Mouse (Mus musculus) MEL (cell line): Measurements from ENCODE around the gene Smim15. TPM values are rescaled to one million over a fixed set of nuclear protein-coding genes. Genes with fewer than 3 reads are reported as not detected.

ENCODE experiments used
- DNase-seq: peaks from one replicate; pipeline ENCODE4 v3.0.0; 2011; ENCODE audit warnings: low read depth, low spot score
- H3K27ac ChIP-seq: 2 replicates; pipeline ENCODE4 v1.5.1; 2012; ENCODE audit warnings: low read depth, mild to moderate bottlenecking, control low read depth, low read length, moderate library complexity; ENCODE audit not compliant: control insufficient read depth
- H3K27me3 ChIP-seq, 2 experiments: fragments of 150-350 bp in 1 of 2; sonication (generic) in 1 of 2; 2 replicates each; pipeline ENCODE4 v1.6.1; 2012; ENCODE audit warnings: low read length in 2 of 2, mild to moderate bottlenecking in 2 of 2, improper control_type of control experiment in 1 of 2, moderate library complexity in 1 of 2; ENCODE audit not compliant: insufficient read depth in 2 of 2, control insufficient read depth in 1 of 2
- H3K36me3 ChIP-seq, 2 experiments: 2 replicates each; pipeline ENCODE4 v1.6.1; 2012 to 2014; ENCODE audit warnings: low read length in 2 of 2, improper control_type of control experiment in 1 of 2, inconsistent platforms in 1 of 2, mild to moderate bottlenecking in 1 of 2; ENCODE audit not compliant: insufficient read depth in 2 of 2, control insufficient read depth in 1 of 2
- H3K4me1 ChIP-seq, 2 experiments: fragments of 150-350 bp in 1 of 2; sonication (generic) in 1 of 2; 2 replicates each; pipeline ENCODE4 v1.6.1; 2012; ENCODE audit warnings: low read length in 2 of 2, improper control_type of control experiment in 1 of 2, mild to moderate bottlenecking in 1 of 2; ENCODE audit not compliant: insufficient read depth in 2 of 2, control insufficient read depth in 1 of 2
- H3K4me3 ChIP-seq, 2 experiments: fragments of 150-350 bp in 1 of 2; sonication (generic) in 1 of 2; 2 replicates each; pipeline ENCODE4 v1.5.1; 2012; ENCODE audit warnings: low read depth in 2 of 2, low read length in 2 of 2, mild to moderate bottlenecking in 2 of 2, moderate library complexity in 2 of 2, control low read depth in 1 of 2, improper control_type of control experiment in 1 of 2; ENCODE audit not compliant: control insufficient read depth in 1 of 2, insufficient read depth in 1 of 2
- H3K79me2 ChIP-seq: 2 replicates; pipeline ENCODE4 v1.6.1; 2012; ENCODE audit warnings: mild to moderate bottlenecking, low read length, moderate library complexity; ENCODE audit not compliant: control insufficient read depth, poor library complexity, insufficient read depth
- H3K9ac ChIP-seq: 2 replicates; pipeline ENCODE4 v1.6.1; 2012; ENCODE audit warnings: low read depth, mild to moderate bottlenecking, control low read depth, low read length, moderate library complexity; ENCODE audit not compliant: control insufficient read depth, poor library complexity, severe bottlenecking
- H3K9me3 ChIP-seq: fragments of 150-350 bp; sonication (generic); replicated peaks from 2 replicates; pipeline ENCODE4 v1.6.1; 2012; ENCODE audit warnings: mild to moderate bottlenecking, low read length, improper control_type of control experiment, moderate library complexity; ENCODE audit not compliant: insufficient read depth
- BHLHE40 ChIP-seq: IDR thresholded peaks from 2 replicates; pipeline ENCODE4 v1.6.1; 2012; ENCODE audit warnings: low read depth, mild to moderate bottlenecking, inconsistent platforms, low read length, improper control_type of control experiment, borderline replicate concordance
- CHD2 ChIP-seq: IDR thresholded peaks from 2 replicates; pipeline ENCODE4 v1.6.1; 2011; ENCODE audit warnings: low read length, improper control_type of control experiment
- ETS1 ChIP-seq: IDR thresholded peaks from 2 replicates; pipeline ENCODE4 v1.6.1; 2012; ENCODE audit warnings: low read depth, mild to moderate bottlenecking, inconsistent platforms, low read length, improper control_type of control experiment, moderate library complexity
- GABPA ChIP-seq: IDR thresholded peaks from 2 replicates; pipeline ENCODE4 v1.6.1; 2012; ENCODE audit warnings: low read depth, mild to moderate bottlenecking, inconsistent platforms, low read length, improper control_type of control experiment, moderate library complexity
- JUND ChIP-seq: IDR thresholded peaks from 2 replicates; pipeline ENCODE4 v1.6.1; 2011; ENCODE audit warnings: low read depth, mild to moderate bottlenecking, improper control_type of control experiment, low read length
- KAT2A ChIP-seq: conservative IDR thresholded peaks from 2 replicates; pipeline ENCODE4 v1.6.1; 2012; ENCODE audit warnings: low read depth, low read length, improper control_type of control experiment, inconsistent platforms
- MAFK ChIP-seq: IDR thresholded peaks from 2 replicates; pipeline ENCODE4 v1.6.1; 2011; ENCODE audit warnings: low read depth, mild to moderate bottlenecking, low read length, improper control_type of control experiment, borderline replicate concordance
- MAZ ChIP-seq: IDR thresholded peaks from 2 replicates; pipeline ENCODE4 v1.6.1; 2012; ENCODE audit warnings: low read depth, mild to moderate bottlenecking, inconsistent platforms, low read length, improper control_type of control experiment
- MYB ChIP-seq: IDR thresholded peaks from 2 replicates; pipeline ENCODE4 v1.6.1; 2011; ENCODE audit warnings: mild to moderate bottlenecking, low read depth, low read length, improper control_type of control experiment
- MYC ChIP-seq: IDR thresholded peaks from 2 replicates; pipeline ENCODE4 v1.6.1; 2011; ENCODE audit warnings: low read depth, mild to moderate bottlenecking, low read length, improper control_type of control experiment, moderate library complexity
- NRF1 ChIP-seq: IDR thresholded peaks from 2 replicates; pipeline ENCODE4 v1.6.1; 2014; ENCODE audit warnings: low read depth, mild to moderate bottlenecking, inconsistent platforms, low read length, improper control_type of control experiment, moderate library complexity; ENCODE audit not compliant: poor library complexity, insufficient read depth, severe bottlenecking
- POLR2A ChIP-seq, 2 experiments: IDR thresholded peaks; 2 replicates each; pipeline ENCODE4 v1.6.1; 2011 to 2012; ENCODE audit warnings: low read length in 2 of 2, mild to moderate bottlenecking in 2 of 2, control low read depth in 1 of 2, improper control_type of control experiment in 1 of 2, low read depth in 1 of 2, moderate library complexity in 1 of 2; ENCODE audit not compliant: control insufficient read depth in 1 of 2, insufficient read depth in 1 of 2, poor library complexity in 1 of 2
- POLR2AphosphoS2 ChIP-seq: IDR thresholded peaks from 2 replicates; pipeline ENCODE4 v1.6.1; 2011; ENCODE audit warnings: low read length, improper control_type of control experiment
- RCOR1 ChIP-seq: IDR thresholded peaks from 2 replicates; pipeline ENCODE4 v1.6.1; 2012; ENCODE audit warnings: low read depth, mild to moderate bottlenecking, inconsistent platforms, low read length, improper control_type of control experiment
- SMC3 ChIP-seq: IDR thresholded peaks from 2 replicates; pipeline ENCODE4 v1.6.1; 2011; ENCODE audit warnings: low read depth, low read length, improper control_type of control experiment
- TCF12 ChIP-seq: IDR thresholded peaks from 2 replicates; pipeline ENCODE4 v1.6.1; 2014; ENCODE audit warnings: low read depth, mild to moderate bottlenecking, inconsistent platforms, low read length, improper control_type of control experiment, moderate library complexity
- USF1 ChIP-seq: IDR thresholded peaks from 2 replicates; pipeline ENCODE4 v1.6.1; 2014; ENCODE audit warnings: low read depth, mild to moderate bottlenecking, inconsistent platforms, low read length, improper control_type of control experiment, moderate library complexity
- USF2 ChIP-seq, 2 experiments: IDR thresholded peaks; 2 replicates each; pipeline ENCODE4 v1.6.1; 2011 to 2012; ENCODE audit warnings: improper control_type of control experiment in 2 of 2, low read length in 2 of 2, borderline replicate concordance in 1 of 2, inconsistent platforms in 1 of 2, low read depth in 1 of 2, mild to moderate bottlenecking in 1 of 2; ENCODE audit not compliant: insufficient read depth in 1 of 2
- polyA plus RNA-seq, 2 experiments: library from polyadenylated mRNA; stranded (reverse) in 1 of 2; unstranded in 1 of 2; fragments of >175 nt in 1 of 2; fragments of >200 nt in 1 of 2; gene quantifications; 2 replicates each; pipeline versions ENCODE4 v1.2.1 to v1.2.4; 2012; ENCODE audit warnings: low replicate concordance in 2 of 2, low read depth in 1 of 2; ENCODE audit not compliant: insufficient read length in 2 of 2, insufficient read depth in 1 of 2, missing spikeins in 1 of 2
- total RNA-seq: library from RNA; depleted of rRNA; stranded (reverse); fragments of 300-350 nt; gene quantifications from 2 replicates; pipeline ENCODE4 v1.2.3, GENCODE M21; 2012

The Smim15 gene
- total and polyA plus RNA-seq, 3 experiments: 73.4 to 122 TPM; not detected in 1

DNA sequence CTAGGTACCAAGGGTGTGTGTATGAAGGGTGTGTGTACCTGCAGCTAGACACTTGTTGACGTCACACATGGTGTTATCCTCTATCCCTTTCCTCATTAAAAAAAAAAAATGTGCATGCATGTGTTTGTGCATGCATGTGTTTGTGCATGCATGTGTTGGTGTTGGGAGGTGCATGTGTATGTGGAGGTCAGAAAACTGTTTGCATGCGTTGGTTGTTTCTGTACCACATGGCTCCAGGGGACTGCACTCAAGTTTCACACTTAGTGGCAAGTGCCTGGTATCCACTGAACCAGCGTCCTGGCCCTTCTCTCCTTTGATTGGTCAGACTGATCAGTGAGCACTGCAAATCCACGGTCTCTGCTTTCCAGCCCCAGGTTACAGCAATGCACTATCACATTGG lies 42.5 kb downstream of the Smim15 start:
- no peaks in the 10 kb centered on the region for H3K9me3 ChIP-seq
- no peaks in the 10 kb centered on the region for H3K4me1 ChIP-seq
- H3K9ac ChIP-seq: no peak overlapping the region
- H3K79me2 ChIP-seq: no peaks in the 10 kb centered on the region
- no peak for DNase-seq
- H3K27ac ChIP-seq: no peak overlapping the region
- H3K4me3 ChIP-seq: no peak overlapping the region
- H3K27me3 ChIP-seq: no peaks in the 10 kb centered on the region
- H3K36me3 ChIP-seq: no peaks in the 10 kb centered on the region; a peak in 1 of 4 replicates
- TF ChIP-seq POLR2AphosphoS2 (no peak), KAT2A (no peak), JUND (no peak), POLR2A (IDR thresholded peaks at IDR 0.05; ENCODE audit: control insufficient read depth in 1 of 2, insufficient read depth in 1 of 2, low read depth in 1 of 2, low read length in 2 of 2, poor library complexity in 1 of 2) (no peak), MAZ (no peak), CHD2 (no peak), USF1 (no peak), MYB (no peak), ETS1 (no peak), MYC (no peak), TCF12 (no peak), NRF1 (no peak), SMC3 (no peak), USF2 (IDR thresholded peaks at IDR 0.05; ENCODE audit: borderline replicate concordance in 1 of 2, insufficient read depth in 1 of 2, low read depth in 1 of 2, low read length in 2 of 2) (no peak), RCOR1 (no peak), MAFK (no peak)
- TF ChIP-seq, all 39 proteins: peak for 0

DNA sequence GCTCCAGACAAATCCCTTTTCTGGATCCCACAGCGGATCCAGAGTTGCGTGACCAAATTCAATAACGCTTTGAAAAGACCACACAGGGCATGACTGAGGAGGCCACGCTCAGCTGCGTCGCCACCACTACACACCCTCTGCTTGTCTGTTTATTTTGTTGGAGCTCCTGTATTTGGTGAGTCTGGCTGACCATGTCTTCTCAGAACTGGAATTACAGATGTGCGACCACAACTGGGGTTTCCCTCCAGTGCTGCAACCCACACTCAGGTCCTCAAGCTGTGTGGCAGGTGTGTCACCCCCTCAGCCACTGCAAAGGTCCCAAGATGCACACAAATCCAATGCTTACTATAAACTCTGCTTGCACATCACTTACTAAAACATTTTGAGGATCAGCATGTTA lies 48.0 kb downstream of the Smim15 start:
- H3K79me2 ChIP-seq: no peaks in the 10 kb centered on the region
- TF ChIP-seq GABPA: no peak
- TF ChIP-seq BHLHE40: no peak
- no peaks in the 10 kb centered on the region for H3K4me1 ChIP-seq
- no peak overlapping the region for H3K27ac ChIP-seq
- H3K27me3 ChIP-seq: no peaks in the 10 kb centered on the region
- no peaks in the 10 kb centered on the region; a peak in 1 of 4 replicates for H3K36me3 ChIP-seq
- no peak overlapping the region for H3K9ac ChIP-seq
- DNase-seq: no peak
- no peaks in the 10 kb centered on the region for H3K9me3 ChIP-seq
- no peak overlapping the region for H3K4me3 ChIP-seq
